Mouse (Mus musculus): ENCODE data around the gene Mcl1. TPM values are rescaled to one million over a fixed set of nuclear protein-coding genes. Genes with fewer than 3 reads are reported as not detected.

Gene Mcl1
- polyA plus RNA-seq, 1 experiment from 2014 or later, result 65.8 TPM

DNA sequence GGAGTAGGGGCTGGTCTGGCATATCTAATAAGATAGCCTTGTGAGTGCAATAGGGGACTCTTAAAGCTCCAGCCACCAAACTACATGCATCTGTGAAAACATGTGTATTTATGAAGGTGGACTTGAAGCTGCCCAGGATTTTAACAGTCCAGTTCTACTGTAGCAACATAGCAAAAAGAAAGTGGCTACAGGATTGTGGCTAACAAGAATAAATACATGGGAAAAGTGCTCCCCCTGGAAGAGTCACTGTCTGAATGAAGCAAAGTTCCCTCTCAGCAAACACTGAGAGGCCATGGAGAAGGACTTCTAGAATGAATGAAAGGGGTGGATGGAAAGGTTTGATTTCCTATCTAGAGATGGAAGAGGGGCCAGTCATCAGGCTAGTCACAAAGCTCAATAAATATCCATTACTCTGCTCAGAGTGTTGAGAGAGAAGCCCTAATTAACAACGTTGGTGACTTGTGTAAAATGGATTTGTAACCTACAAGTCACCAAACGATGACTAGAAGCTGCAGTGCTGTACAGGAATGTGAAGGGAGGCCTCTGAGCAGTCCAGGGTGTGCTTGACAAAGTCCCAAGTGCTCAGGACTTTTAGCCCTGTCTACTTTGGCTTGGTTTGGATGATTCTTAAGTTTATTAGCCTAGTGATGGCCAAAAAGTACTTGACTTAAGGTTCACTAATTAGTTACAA, 2.3 kb downstream of the Mcl1 start:
- Histone ChIP-seq H3K27ac (replicated peaks; ENCODE audit: low read depth, low read length) (no peak overlapping the region), H3K9me3 (ENCODE audit: control insufficient read depth, low read length) (no peaks in the 10 kb centered on the region), H3K9ac (ENCODE audit: low read depth, low read length) (peak overlapping the region; percentile 100), H3K36me3 (ENCODE audit: control insufficient read depth, insufficient read depth, low read length) (peaks cover 59% of the 10 kb centered on the region), H3K4me2 (ENCODE audit: low read depth, low read length) (peak overlapping the region; percentile 75), H3K4me3 (ENCODE audit: low read depth, low read length) (peak overlapping the region; percentile 99), H3K4me1 (ENCODE audit: control insufficient read depth, insufficient read depth, low read length) (peaks cover 26% of the 10 kb centered on the region), H3K27me3 (replicated peaks; ENCODE audit: control insufficient read depth, insufficient read depth, low read length) (no peaks in the 10 kb centered on the region)
- no peak for ATAC-seq (ENCODE audit: low read depth)
- DNase-seq (ENCODE audit: low spot score), result no peak
- WGBS, result 49% methylated on average over 2 of the region's 2 CpGs

DNA sequence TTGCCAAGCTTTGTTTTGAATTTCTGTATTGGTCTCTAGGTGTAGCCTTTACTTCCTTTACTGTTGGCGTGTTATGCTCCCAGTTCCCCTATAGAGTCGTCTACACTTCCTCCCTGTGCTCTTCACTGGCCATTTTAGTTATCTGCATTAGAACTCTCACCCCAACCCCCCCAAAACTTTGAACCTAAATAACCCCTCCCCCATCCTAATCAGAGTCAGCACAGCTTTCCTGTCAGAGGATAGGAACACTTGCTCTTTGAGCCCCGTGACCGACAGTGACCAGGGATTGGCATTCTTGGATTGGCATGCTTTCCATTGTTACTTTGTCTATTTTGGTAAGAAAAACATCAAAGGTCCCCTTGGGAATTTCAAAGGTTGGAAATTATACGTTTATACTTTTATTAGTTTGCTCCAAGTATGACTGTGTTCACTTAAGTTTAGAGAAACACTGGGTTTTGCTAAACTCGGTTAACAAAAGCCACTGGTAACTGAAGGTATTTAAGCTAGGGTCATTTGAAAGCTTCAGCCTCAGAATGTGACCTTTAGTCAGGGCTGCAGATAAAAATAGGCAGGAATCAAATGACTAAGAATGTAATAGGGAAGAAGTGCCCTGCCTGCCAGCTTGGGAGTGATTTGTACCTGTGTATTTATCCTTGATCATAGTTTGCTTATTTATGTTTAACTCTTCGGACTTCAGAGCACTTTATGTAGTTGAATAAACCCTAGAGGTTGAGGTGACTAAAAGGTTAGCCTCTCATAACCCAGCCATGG, 3.5 kb downstream of the Mcl1 start:
- Histone ChIP-seq H3K9me3 (ENCODE audit: control insufficient read depth, low read length) (no peaks in the 10 kb centered on the region), H3K4me2 (ENCODE audit: low read depth, low read length) (peak overlapping the region; percentile 75), H3K36me3 (ENCODE audit: control insufficient read depth, insufficient read depth, low read length) (peaks cover 64% of the 10 kb centered on the region), H3K4me3 (ENCODE audit: low read depth, low read length) (peak overlapping the region; percentile 13), H3K27ac (replicated peaks; ENCODE audit: low read depth, low read length) (no peak overlapping the region; the same call in 1 of the 2 replicates), H3K4me1 (ENCODE audit: control insufficient read depth, insufficient read depth, low read length) (peaks cover 26% of the 10 kb centered on the region), H3K9ac (ENCODE audit: low read depth, low read length) (no peak overlapping the region), H3K27me3 (replicated peaks; ENCODE audit: control insufficient read depth, insufficient read depth, low read length) (no peaks in the 10 kb centered on the region)
- DNase-seq (ENCODE audit: low spot score) (no peak), ATAC-seq (ENCODE audit: low read depth) (no peak)
- WGBS, result 47% methylated on average over 7 of the region's 7 CpGs

DNA sequence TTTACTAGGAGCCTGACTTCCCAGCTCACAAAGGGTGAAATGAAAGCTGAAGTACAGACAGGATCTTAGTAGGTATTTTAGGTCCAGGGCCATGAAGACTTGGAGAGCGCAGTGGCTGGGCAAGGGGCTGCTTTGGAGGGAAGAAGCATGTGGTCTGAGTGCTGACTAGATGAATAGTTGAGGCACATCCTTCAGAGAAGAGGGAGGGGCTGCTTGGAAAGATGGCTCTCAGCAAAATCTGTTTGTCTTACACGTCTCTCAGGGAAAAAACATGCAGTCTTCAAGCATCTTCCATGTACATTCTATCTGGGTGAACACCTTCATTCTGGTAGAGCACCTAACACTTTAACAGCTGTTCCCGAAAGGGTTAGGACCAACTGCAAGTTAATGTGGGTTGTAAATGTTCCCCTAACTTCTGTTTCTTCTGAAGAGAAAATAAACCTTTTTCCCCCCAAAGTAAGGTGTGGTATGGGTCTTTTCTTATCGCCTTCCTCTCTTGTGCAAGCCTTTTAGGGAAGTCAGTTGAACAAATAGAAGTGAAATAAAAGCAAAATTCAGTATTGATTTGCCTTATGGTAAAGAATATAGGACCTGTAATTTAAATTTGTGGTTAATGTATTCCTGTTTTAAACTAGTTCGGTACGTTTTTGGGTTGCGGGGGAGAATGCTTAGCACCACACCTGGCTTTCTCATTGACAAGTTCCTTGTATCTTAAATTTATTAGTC, 4.3 kb downstream of the Mcl1 start:
- Histone ChIP-seq H3K4me2 (ENCODE audit: low read depth, low read length) (peak overlapping the region; percentile 75; the same call in 1 of the 2 replicates), H3K36me3 (ENCODE audit: control insufficient read depth, insufficient read depth, low read length) (peaks cover 64% of the 10 kb centered on the region)
- no peak for ATAC-seq (ENCODE audit: low read depth)

DNA sequence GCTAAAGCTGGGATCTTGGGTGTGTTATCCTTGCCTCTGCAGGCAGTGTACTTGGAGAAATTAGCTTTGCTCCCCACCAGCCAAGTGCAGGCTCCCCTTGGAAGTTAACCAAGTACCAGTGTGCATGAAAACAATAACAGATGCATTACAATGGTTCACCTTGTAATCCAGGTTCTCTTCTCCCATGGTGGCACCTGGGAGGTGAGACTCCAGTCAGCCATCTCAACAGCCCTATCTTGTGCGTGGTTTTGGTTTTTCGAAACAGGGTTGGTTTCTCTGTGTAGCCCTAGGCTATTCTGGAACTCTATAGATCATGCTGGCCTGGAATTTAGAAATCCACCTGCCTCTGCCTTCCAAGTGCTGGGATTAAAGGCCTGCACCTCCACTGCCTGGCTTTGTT, 4.9 kb downstream of the Mcl1 start:
- Histone ChIP-seq H3K9ac (ENCODE audit: low read depth, low read length) (no peak overlapping the region), H3K4me2 (ENCODE audit: low read depth, low read length) (no peak overlapping the region)

More for the DNA sequence above, 4.3 kb downstream of the Mcl1 start:
- no peak for DNase-seq (ENCODE audit: low spot score)
- H3K27me3 ChIP-seq (replicated peaks; ENCODE audit: control insufficient read depth, insufficient read depth, low read length), result no peaks in the 10 kb centered on the region
- no peak overlapping the region for H3K27ac ChIP-seq (replicated peaks; ENCODE audit: low read depth, low read length)
- no peak overlapping the region for H3K9ac ChIP-seq (ENCODE audit: low read depth, low read length)
- no peak overlapping the region for H3K4me3 ChIP-seq (ENCODE audit: low read depth, low read length)
- H3K4me1 ChIP-seq (ENCODE audit: control insufficient read depth, insufficient read depth, low read length), result peaks cover 26% of the 10 kb centered on the region
- H3K9me3 ChIP-seq (ENCODE audit: control insufficient read depth, low read length), result no peaks in the 10 kb centered on the region
- 84% methylated on average over 7 of the region's 7 CpGs for WGBS

DNA sequence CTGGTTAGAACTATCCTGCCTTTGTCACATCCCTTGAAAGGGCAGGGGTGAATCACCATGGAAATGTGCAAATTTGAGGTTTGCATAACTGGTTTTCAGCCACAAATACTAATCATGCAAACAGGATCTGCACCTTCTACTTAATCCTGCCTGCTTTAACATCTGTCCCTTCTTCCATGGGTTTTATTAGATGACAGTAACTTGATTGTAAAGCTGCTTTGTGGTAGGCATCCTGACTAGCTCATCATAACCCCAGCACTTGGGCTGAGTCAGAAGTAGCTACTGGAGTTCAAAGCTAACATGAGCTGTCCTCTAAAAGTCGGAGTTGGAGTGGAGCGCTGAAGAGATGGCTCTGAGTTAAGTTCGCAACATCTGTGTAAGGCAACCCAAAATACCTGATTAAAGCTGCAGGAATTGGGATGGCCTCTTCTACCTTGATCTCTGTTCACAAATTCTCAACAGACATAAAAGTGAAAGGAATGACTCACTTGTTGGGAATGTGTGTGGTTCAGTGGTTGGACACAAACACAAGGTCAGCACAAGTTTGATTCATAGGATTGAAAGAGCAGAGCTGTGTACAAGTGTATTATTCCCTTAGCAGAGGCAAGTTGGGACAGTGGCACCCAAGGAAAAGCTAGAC, 5.5 kb downstream of the Mcl1 start:
- no peaks in the 10 kb centered on the region for H3K27me3 ChIP-seq (replicated peaks; ENCODE audit: control insufficient read depth, insufficient read depth, low read length)
- H3K9me3 ChIP-seq (ENCODE audit: control insufficient read depth, low read length), result no peaks in the 10 kb centered on the region
- no peak overlapping the region for H3K27ac ChIP-seq (replicated peaks; ENCODE audit: low read depth, low read length)
- DNase-seq (ENCODE audit: low spot score) (no peak), ATAC-seq (ENCODE audit: low read depth) (no peak)
- H3K9ac ChIP-seq (ENCODE audit: low read depth, low read length), result no peak overlapping the region
- H3K4me1 ChIP-seq (ENCODE audit: control insufficient read depth, insufficient read depth, low read length), result peaks cover 26% of the 10 kb centered on the region
- WGBS, result 88% methylated on average over 3 of the region's 3 CpGs
- no peak overlapping the region for H3K4me3 ChIP-seq (ENCODE audit: low read depth, low read length)
- peaks cover 68% of the 10 kb centered on the region for H3K36me3 ChIP-seq (ENCODE audit: control insufficient read depth, insufficient read depth, low read length)
- H3K4me2 ChIP-seq (ENCODE audit: low read depth, low read length), result no peak overlapping the region

More for the DNA sequence above, 4.9 kb downstream of the Mcl1 start:
- Histone ChIP-seq H3K4me3 (ENCODE audit: low read depth, low read length) (no peak overlapping the region), H3K4me1 (ENCODE audit: control insufficient read depth, insufficient read depth, low read length) (peaks cover 26% of the 10 kb centered on the region), H3K27ac (replicated peaks; ENCODE audit: low read depth, low read length) (no peak overlapping the region), H3K27me3 (replicated peaks; ENCODE audit: control insufficient read depth, insufficient read depth, low read length) (no peaks in the 10 kb centered on the region), H3K9me3 (ENCODE audit: control insufficient read depth, low read length) (no peaks in the 10 kb centered on the region), H3K36me3 (ENCODE audit: control insufficient read depth, insufficient read depth, low read length) (peaks cover 64% of the 10 kb centered on the region)
- WGBS, result 80% methylated on average over 2 of the region's 2 CpGs
- ATAC-seq (ENCODE audit: low read depth) (no peak), DNase-seq (ENCODE audit: low spot score) (no peak)

DNA sequence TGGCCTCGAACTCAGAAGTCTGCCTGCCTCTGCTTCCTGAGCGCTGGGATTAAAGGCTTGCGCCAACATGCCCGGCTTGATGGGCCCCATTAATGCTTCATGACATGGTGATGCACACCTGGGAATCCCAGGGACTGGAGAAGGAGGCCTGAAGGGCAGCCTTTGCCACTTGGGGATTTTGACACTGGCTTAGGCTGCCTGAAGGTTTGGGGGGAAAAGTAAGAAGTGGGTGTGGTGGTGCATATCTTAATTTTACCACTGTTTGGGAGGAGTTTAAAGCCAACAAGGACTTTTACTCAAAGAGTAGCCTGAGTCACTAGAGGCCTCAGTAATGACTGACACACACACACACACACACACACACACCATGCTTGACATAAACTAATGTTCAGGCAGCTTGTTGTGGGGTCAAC, 6.4 kb downstream of the Mcl1 start:
- WGBS, result 87% methylated on average over 4 of the region's 4 CpGs
- no peak overlapping the region for H3K27ac ChIP-seq (replicated peaks; ENCODE audit: low read depth, low read length)
- no peak overlapping the region for H3K4me3 ChIP-seq (ENCODE audit: low read depth, low read length)
- H3K27me3 ChIP-seq (replicated peaks; ENCODE audit: control insufficient read depth, insufficient read depth, low read length), result no peaks in the 10 kb centered on the region
- H3K36me3 ChIP-seq (ENCODE audit: control insufficient read depth, insufficient read depth, low read length), result peaks cover 73% of the 10 kb centered on the region
- no peak for DNase-seq (ENCODE audit: low spot score)
- no peak for ATAC-seq (ENCODE audit: low read depth)
- no peak overlapping the region for H3K9ac ChIP-seq (ENCODE audit: low read depth, low read length)
- H3K4me2 ChIP-seq (ENCODE audit: low read depth, low read length), result no peak overlapping the region
- H3K9me3 ChIP-seq (ENCODE audit: control insufficient read depth, low read length), result no peaks in the 10 kb centered on the region
- H3K4me1 ChIP-seq (ENCODE audit: control insufficient read depth, insufficient read depth, low read length), result peaks cover 26% of the 10 kb centered on the region

DNA sequence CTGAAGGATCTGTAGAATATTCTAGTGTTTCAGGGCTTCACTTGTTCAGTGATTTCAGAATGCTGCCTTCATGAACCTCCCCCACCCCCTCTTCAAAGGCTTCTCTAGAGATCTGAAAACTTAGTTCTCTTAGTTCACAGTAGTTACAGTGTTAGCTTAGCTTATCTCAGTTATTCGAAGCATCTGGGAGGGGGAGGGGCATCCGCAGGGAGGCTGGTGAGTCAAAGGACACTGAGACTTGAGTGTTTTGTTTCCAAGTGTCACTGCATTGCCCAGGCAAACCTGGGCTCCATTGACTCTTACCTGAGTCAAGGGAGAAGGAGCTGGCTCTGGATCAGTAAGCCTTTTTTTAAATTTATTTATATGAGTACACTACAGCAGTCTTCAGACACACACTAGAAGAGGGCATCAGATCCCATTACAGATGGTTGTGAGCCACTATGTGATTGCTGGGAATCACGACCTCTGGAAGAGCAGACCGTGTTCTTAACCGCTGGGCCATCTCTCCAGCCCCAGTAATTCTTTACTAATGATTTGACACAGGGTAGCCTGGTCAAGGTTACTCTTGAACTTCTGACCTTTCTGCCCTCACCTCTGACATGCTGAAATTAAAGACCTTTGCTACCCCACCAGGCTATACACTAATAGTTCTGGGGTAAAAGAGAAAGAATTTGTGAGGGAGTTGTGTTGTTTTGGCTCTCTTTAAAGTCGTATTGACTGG, 7.7 kb downstream of the Mcl1 start:
- H3K36me3 ChIP-seq (ENCODE audit: control insufficient read depth, insufficient read depth, low read length), result peaks cover 60% of the 10 kb centered on the region

More for the DNA sequence above, 7.7 kb downstream of the Mcl1 start:
- Histone ChIP-seq H3K4me3 (ENCODE audit: low read depth, low read length) (no peak overlapping the region), H3K27ac (replicated peaks; ENCODE audit: low read depth, low read length) (no peak overlapping the region; the same call in 1 of the 2 replicates), H3K9ac (ENCODE audit: low read depth, low read length) (no peak overlapping the region), H3K4me2 (ENCODE audit: low read depth, low read length) (no peak overlapping the region), H3K27me3 (replicated peaks; ENCODE audit: control insufficient read depth, insufficient read depth, low read length) (no peaks in the 10 kb centered on the region), H3K9me3 (ENCODE audit: control insufficient read depth, low read length) (no peaks in the 10 kb centered on the region), H3K4me1 (ENCODE audit: control insufficient read depth, insufficient read depth, low read length) (peaks cover 14% of the 10 kb centered on the region)
- ATAC-seq (ENCODE audit: low read depth) (no peak), DNase-seq (ENCODE audit: low spot score) (peak; percentile 36)
- 36% methylated on average over 6 of the region's 6 CpGs for WGBS
